1 mouse cellular context compared by ENCODE assay signal in genomic region chr4:153473480-153474252, GRCm38 (mm10).
TF ChIP-seq lines count a peak whose summit lies in the region.

No protein-coding gene starts in this region.

TF ChIP-seq in MEL, 35 proteins besides CTCF, POLR2A, EP300 and RAD21:
- TF ChIP-seq E2F4 (IDR thresholded peaks at IDR 0.05; ENCODE audit: borderline replicate concordance, low read depth, low read length) (no peak), SIN3A (IDR thresholded peaks at IDR 0.05; ENCODE audit: low read length) (no peak), JUND (IDR thresholded peaks at IDR 0.05; ENCODE audit: low read depth, low read length) (no peak), ZMIZ1 (IDR thresholded peaks at IDR 0.05; ENCODE audit: low read depth, low read length) (no peak), HCFC1 (IDR thresholded peaks at IDR 0.05; ENCODE audit: low read depth, low read length) (no peak), ELF1 (IDR thresholded peaks at IDR 0.05; ENCODE audit: low read depth, low read length) (no peak), SMC3 (IDR thresholded peaks at IDR 0.05; ENCODE audit: low read depth, low read length) (no peak), GABPA (IDR thresholded peaks at IDR 0.05; ENCODE audit: low read depth, low read length) (no peak), POLR2AphosphoS5 (IDR thresholded peaks at IDR 0.05; ENCODE audit: borderline replicate concordance, low read depth, low read length) (no peak), ZNF384 (IDR thresholded peaks at IDR 0.05; ENCODE audit: low read depth, low read length) (no peak), MYB (IDR thresholded peaks at IDR 0.05; ENCODE audit: low read depth, low read length) (no peak), ZKSCAN1 (IDR thresholded peaks at IDR 0.05; ENCODE audit: low read depth, low read length) (no peak), CHD2 (IDR thresholded peaks at IDR 0.05; ENCODE audit: low read length) (no peak), NELFE (IDR thresholded peaks at IDR 0.05; ENCODE audit: low read depth, low read length) (no peak), UBTF (IDR thresholded peaks at IDR 0.05; ENCODE audit: borderline replicate concordance, insufficient read depth, low read depth, low read length) (no peak)
